ENCODE assay signal across 26 mouse cellular contexts in genomic region chr1:166855988-166856387, GRCm38 (mm10).
"Had no signal": no experiment of that assay in that cellular context is flagged by ENCODE, and none has a peak within 500 bp of the region (broad histone marks: within the 10 kb centered on the region; RNA-seq: fewer than 3 reads in every experiment).

No protein-coding gene starts in this region.

- H3K9ac ChIP-seq: heart, embryonic 13.5 days; heart, embryonic 15.5 days; hindbrain, embryonic 13.5 days; hindbrain, embryonic 15.5 days; kidney, embryonic 15.5 days; limb, embryonic 13.5 days; limb, embryonic 15.5 days; liver, embryonic 12.5 days; liver, embryonic 14.5 days had no signal

- ATAC-seq: hindbrain, postnatal 0 days; intestine, embryonic 16.5 days; liver, embryonic 12.5 days had no signal

- H3K27ac ChIP-seq: heart, adult 2 months; heart, embryonic 10.5 days; heart, embryonic 13.5 days; heart, embryonic 15.5 days; hindbrain, embryonic 13.5 days; hindbrain, embryonic 15.5 days; hindbrain, postnatal 0 days; kidney, embryonic 15.5 days; kidney, postnatal 0 days; limb, embryonic 13.5 days; limb, embryonic 15.5 days; liver, embryonic 12.5 days; liver, embryonic 14.5 days had no signal

- DNase-seq: gastrocnemius, postnatal 14 days; gastrocnemius, postnatal 36 days; heart, adult 2 months; heart, postnatal 14 days; heart, postnatal 36 days; kidney, adult 11 months; kidney, adult 2 months; kidney, adult 9 months; kidney, postnatal 14 days; kidney, postnatal 36 days; layer of hippocampus, adult 9-11 months; layer of hippocampus, postnatal 36 days; left cerebral cortex, postnatal 4 days had no signal

- H3K4me1 ChIP-seq: heart, embryonic 10.5 days; heart, embryonic 13.5 days; heart, embryonic 15.5 days; hindbrain, embryonic 13.5 days; hindbrain, embryonic 15.5 days; kidney, embryonic 15.5 days; limb, embryonic 13.5 days; limb, embryonic 15.5 days; liver, embryonic 12.5 days had no signal

- H3K27me3 ChIP-seq: heart, embryonic 13.5 days; heart, embryonic 15.5 days; hindbrain, embryonic 13.5 days; hindbrain, embryonic 15.5 days; kidney, embryonic 15.5 days; limb, embryonic 13.5 days; limb, embryonic 15.5 days; liver, embryonic 12.5 days had no signal

- H3K9me3 ChIP-seq: heart, embryonic 10.5 days; heart, embryonic 13.5 days; heart, embryonic 15.5 days; hindbrain, embryonic 13.5 days; hindbrain, embryonic 15.5 days; kidney, embryonic 15.5 days; limb, embryonic 13.5 days; limb, embryonic 15.5 days; liver, embryonic 12.5 days had no signal

- H3K4me3 ChIP-seq: heart, adult 2 months; heart, embryonic 10.5 days; heart, embryonic 13.5 days; heart, embryonic 15.5 days; hindbrain, embryonic 13.5 days; hindbrain, embryonic 15.5 days; kidney, embryonic 15.5 days; limb, embryonic 13.5 days; limb, embryonic 15.5 days; liver, embryonic 12.5 days had no signal

- H3K36me3 ChIP-seq: heart, embryonic 10.5 days; heart, embryonic 13.5 days; heart, embryonic 15.5 days; hindbrain, embryonic 13.5 days; hindbrain, embryonic 15.5 days; kidney, embryonic 15.5 days; limb, embryonic 13.5 days; limb, embryonic 15.5 days; liver, embryonic 12.5 days had no signal

- H3K4me2 ChIP-seq: heart, embryonic 13.5 days; heart, embryonic 15.5 days; hindbrain, embryonic 13.5 days; hindbrain, embryonic 15.5 days; kidney, embryonic 15.5 days; limb, embryonic 13.5 days; limb, embryonic 15.5 days; liver, embryonic 12.5 days had no signal
